Mouse (Mus musculus): ENCODE data around the gene Olfr732.

Olfr732 gene

DNA sequence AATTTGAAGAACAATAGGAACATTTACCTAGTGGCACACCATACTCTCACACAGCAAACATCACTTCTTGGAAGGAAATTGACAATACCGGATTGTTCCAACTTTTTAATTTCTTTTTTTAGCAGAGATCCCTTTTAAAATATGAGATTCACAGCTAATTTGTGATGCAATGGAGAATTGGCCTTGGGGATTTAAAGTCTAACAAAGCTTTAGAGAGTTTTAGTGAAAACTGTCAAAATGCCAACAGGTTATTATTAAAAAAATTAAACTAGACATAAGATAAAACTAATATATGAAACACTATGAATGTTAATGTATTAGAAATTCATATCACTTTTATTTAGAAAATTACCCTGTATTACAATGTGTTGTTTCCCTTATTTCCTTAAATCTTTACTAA lies at the start of gene Olfr732:
Olfr732 (minus strand) TSS at position 101 of the 400 bp plus-strand sequence.
- no peak for DNase-seq (ENCODE audit: low read depth, low spot score)

DNA sequence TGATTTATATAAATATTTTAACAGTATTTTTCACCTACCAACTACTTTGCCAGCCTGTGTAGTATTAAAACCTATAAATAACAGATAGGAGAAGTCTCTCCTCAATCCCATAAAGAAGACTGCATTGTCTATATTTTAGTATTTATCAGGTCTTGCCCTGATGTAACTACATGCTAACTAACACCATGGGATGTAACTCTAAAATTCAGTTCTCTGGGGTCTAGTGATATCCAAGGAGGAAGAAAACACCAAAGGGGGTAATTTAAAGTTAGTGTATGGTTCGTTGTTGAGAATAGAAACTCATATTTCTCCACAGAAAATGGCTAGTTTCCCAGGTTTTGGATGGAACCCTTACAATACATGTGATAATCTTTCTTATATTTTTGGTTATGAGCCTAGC lies 42.7 kb upstream of the Olfr732 start, which contains the start of gene Olfr734:
Olfr734 (minus strand) TSS at position 101 of the 400 bp plus-strand sequence.
- no peak for DNase-seq (ENCODE audit: low read depth, low spot score)

- DNase-seq (ENCODE audit: low read depth, low spot score) = no peak
Measured at GRCm38 (mm10) chr14:50301422-50301821, 17.4 kb upstream of the Olfr732 start, which contains the start of gene Olfr733. Olfr733 (minus strand) TSS chr14:50301522.

DNA sequence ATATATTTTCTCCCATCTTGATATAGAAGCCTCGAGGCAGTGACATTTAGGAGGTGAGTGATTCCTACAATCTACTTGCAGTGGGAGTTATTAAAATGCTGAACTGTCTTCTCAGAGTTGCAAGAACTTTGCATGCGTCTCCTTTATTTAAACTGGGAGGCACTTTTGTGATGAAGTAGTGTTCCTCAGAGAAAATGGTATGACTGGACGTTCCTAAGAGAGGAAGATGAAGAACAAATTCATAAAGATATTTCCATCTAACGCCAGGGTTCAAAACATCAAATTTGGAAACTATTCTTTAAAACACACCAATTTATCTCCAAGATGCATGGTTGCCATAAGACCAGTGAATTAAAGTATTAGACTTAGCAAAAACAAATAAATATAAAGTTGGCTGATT lies 42.2 kb downstream of the Olfr732 start, which contains the start of gene Olfr731:
Olfr731 (minus strand) TSS at position 101 of the 400 bp plus-strand sequence.
- no peak for DNase-seq (ENCODE audit: low read depth, low spot score)
